Mouse (Mus musculus) MEL (cell line): ENCODE results near the gene Gm11992.

Experiments
- CTCF ChIP-seq, 3 experiments: IDR thresholded peaks in 2 of 3; conservative IDR thresholded peaks in 1 of 3; 2 replicates each; pipeline ENCODE4 v1.5.1; 2011 to 2012; ENCODE audit warnings: low read length in 3 of 3, low read depth in 2 of 3, mild to moderate bottlenecking in 2 of 3, improper control_type of control experiment in 1 of 3, inconsistent platforms in 1 of 3, mixed read lengths in 1 of 3, moderate library complexity in 1 of 3; ENCODE audit not compliant: control insufficient read depth in 1 of 3, insufficient read depth in 1 of 3, poor library complexity in 1 of 3, severe bottlenecking in 1 of 3
- ELF1 ChIP-seq: IDR thresholded peaks from 2 replicates; pipeline ENCODE4 v1.6.1; 2014; ENCODE audit warnings: low read depth, mild to moderate bottlenecking, inconsistent platforms, low read length, improper control_type of control experiment, moderate library complexity
- GABPA ChIP-seq: IDR thresholded peaks from 2 replicates; pipeline ENCODE4 v1.6.1; 2012; ENCODE audit warnings: low read depth, mild to moderate bottlenecking, inconsistent platforms, low read length, improper control_type of control experiment, moderate library complexity
- MAFK ChIP-seq: IDR thresholded peaks from 2 replicates; pipeline ENCODE4 v1.6.1; 2011; ENCODE audit warnings: low read depth, mild to moderate bottlenecking, low read length, improper control_type of control experiment, borderline replicate concordance
- MAZ ChIP-seq: IDR thresholded peaks from 2 replicates; pipeline ENCODE4 v1.6.1; 2012; ENCODE audit warnings: low read depth, mild to moderate bottlenecking, inconsistent platforms, low read length, improper control_type of control experiment
- MYC ChIP-seq: IDR thresholded peaks from 2 replicates; pipeline ENCODE4 v1.6.1; 2011; ENCODE audit warnings: low read depth, mild to moderate bottlenecking, low read length, improper control_type of control experiment, moderate library complexity
- POLR2A ChIP-seq, 2 experiments: IDR thresholded peaks; 2 replicates each; pipeline ENCODE4 v1.6.1; 2011 to 2012; ENCODE audit warnings: low read length in 2 of 2, mild to moderate bottlenecking in 2 of 2, control low read depth in 1 of 2, improper control_type of control experiment in 1 of 2, low read depth in 1 of 2, moderate library complexity in 1 of 2; ENCODE audit not compliant: control insufficient read depth in 1 of 2, insufficient read depth in 1 of 2, poor library complexity in 1 of 2
- TBP ChIP-seq: IDR thresholded peaks from 2 replicates; pipeline ENCODE4 v1.8.0; 2011; ENCODE audit warnings: low read depth, low read length, improper control_type of control experiment
- ZKSCAN1 ChIP-seq: IDR thresholded peaks from 2 replicates; pipeline ENCODE4 v1.6.1; 2012; ENCODE audit warnings: low read depth, mild to moderate bottlenecking, inconsistent platforms, low read length, improper control_type of control experiment, moderate library complexity
- ZNF384 ChIP-seq: IDR thresholded peaks from 2 replicates; pipeline ENCODE4 v1.6.1; 2012; ENCODE audit warnings: low read depth, mild to moderate bottlenecking, inconsistent platforms, low read length, improper control_type of control experiment

GRCm38 (mm10) chr11:9118050-9118420, 69.6 kb downstream of the Gm11992 start, which contains the start of gene Upp1:
- TF ChIP-seq POLR2A (IDR thresholded peaks at IDR 0.05; ENCODE audit: control insufficient read depth in 1 of 2, insufficient read depth in 1 of 2, low read depth in 1 of 2, low read length in 2 of 2, poor library complexity in 1 of 2): no peak
- no peak for TF ChIP-seq CTCF (IDR thresholded peaks at IDR 0.05 in 2 of 3, conservative IDR thresholded peaks at IDR 0.05 in 1 of 3; ENCODE audit: control insufficient read depth in 1 of 3, insufficient read depth in 1 of 3, low read depth in 2 of 3, low read length in 3 of 3, poor library complexity in 1 of 3, severe bottlenecking in 1 of 3)
- no peak for TF ChIP-seq MAZ
- no peak for TF ChIP-seq GABPA
- no peak for TF ChIP-seq MAFK
- TF ChIP-seq ZKSCAN1: no peak
- TF ChIP-seq ELF1: no peak
- TF ChIP-seq MYC: no peak
- TF ChIP-seq TBP: no peak
- TF ChIP-seq ZNF384: no peak
